Mouse (Mus musculus): ENCODE measurements at regions not wholly inside any gene's neighbourhood (a gene's known extent, or its start where the extent isn't known, plus 50 kb on each side); places are given as distances from the start of the nearest gene placed in this dataset.

- Histone ChIP-seq H3K9me3 (no peaks in the 10 kb centered on the region), H3K36me3 (no peaks in the 10 kb centered on the region), H3K4me1 (replicated peaks) (no peaks in the 10 kb centered on the region), H3K9ac (no peak overlapping the region), H3K27ac (replicated peaks) (no peak overlapping the region), H3K27me3 (no peaks in the 10 kb centered on the region), H3K4me2 (no peak overlapping the region), H3K4me3 (no peak overlapping the region)
- WGBS: 76% methylated on average over 2 of the region's 2 CpGs
- no peak for ATAC-seq (ENCODE audit: low FRiP score, low read depth)
Measured at GRCm38 (mm10) chr3:21878396-21878795, 198.1 kb upstream of the Tbl1xr1 start.

DNA sequence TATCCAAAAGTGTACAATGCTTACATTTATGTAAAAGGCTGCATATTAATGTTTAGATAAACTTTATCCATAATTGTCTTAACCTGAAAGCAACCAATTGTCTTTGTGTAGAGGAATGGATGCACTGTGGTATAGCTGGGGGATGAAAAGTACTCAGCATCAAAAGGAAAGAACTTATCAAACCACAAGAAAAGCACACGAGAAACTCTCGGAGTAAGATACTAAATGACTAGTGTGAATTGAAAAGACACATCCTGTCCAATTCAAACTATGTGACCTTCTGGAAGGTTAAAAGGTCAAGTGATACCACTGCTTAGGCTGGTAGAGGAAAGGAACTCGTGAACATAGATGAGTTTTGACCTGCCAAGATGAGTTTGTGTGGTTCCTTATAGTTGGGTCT, 192.2 kb upstream of the Tbl1xr1 start:
- Histone ChIP-seq H3K4me3 (no peak overlapping the region), H3K27me3 (no peaks in the 10 kb centered on the region), H3K9ac (no peak overlapping the region), H3K9me3 (no peaks in the 10 kb centered on the region), H3K4me2 (no peak overlapping the region), H3K36me3 (no peaks in the 10 kb centered on the region), H3K4me1 (replicated peaks) (no peaks in the 10 kb centered on the region), H3K27ac (replicated peaks) (no peak overlapping the region)
- WGBS: 80% methylated on average over 3 of the region's 3 CpGs
- no peak for ATAC-seq (ENCODE audit: low FRiP score, low read depth)

DNA sequence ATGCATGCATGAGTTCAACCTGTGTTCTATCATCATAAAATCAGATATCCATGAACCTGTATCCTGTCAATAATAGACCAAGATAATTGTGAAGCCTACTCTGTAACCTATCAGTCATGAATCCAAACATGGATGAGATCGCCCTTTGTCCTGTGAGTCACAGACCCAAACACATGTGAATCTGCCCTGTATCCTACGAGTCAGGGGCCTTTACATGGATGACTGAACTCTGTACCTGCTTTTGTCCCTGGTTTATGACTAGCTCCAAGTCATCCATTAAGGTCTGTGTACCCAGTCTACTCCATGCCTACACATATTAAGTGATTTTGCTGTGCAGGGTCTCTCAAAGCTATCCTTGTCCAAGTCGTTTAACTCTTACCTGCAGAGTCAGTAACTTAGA, 187.7 kb upstream of the Tbl1xr1 start:
- Histone ChIP-seq H3K4me2 (no peak overlapping the region), H3K36me3 (no peaks in the 10 kb centered on the region), H3K4me1 (replicated peaks) (peaks cover 11% of the 10 kb centered on the region), H3K9me3 (no peaks in the 10 kb centered on the region), H3K9ac (no peak overlapping the region), H3K27ac (replicated peaks) (no peak overlapping the region), H3K4me3 (no peak overlapping the region), H3K27me3 (no peaks in the 10 kb centered on the region)
- ATAC-seq (ENCODE audit: low FRiP score, low read depth): no peak
- WGBS: 91% methylated on average over 3 of the region's 3 CpGs

DNA sequence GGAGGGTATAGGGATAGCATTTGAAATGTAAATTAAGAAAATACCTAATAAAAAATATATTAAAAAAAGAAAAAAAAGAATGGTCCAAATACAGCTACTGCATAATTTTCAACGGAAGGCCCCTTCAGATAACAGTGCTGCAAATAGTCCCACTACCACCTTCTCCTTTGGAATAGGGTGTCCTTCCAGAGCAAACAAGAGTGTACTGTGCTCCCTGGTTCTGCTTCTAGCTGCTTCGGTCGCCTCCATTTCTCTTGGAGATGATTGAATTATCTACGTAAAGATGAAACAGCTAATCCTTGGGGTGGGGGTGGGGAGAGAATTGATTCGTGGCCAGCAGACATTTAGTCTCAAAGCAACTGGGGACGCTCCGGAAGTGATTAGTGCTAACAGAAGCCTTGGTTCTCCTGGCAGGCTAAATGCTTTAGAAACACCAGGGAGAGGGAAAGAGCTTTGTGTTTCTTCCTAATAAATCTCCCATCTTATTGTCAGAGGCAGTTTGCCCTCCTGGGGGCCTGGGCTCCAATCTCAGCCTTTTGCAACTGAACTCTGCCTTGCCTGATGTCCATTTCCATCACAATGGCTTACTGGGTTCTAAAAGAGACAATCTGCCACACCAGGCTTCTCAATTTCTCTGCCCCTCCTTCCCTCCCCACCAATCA, 184.5 kb upstream of the Tbl1xr1 start:
- Histone ChIP-seq H3K9me3 (no peaks in the 10 kb centered on the region), H3K9ac (no peak overlapping the region; the same call in 1 of the 2 replicates), H3K4me3 (no peak overlapping the region), H3K4me2 (no peak overlapping the region), H3K27me3 (no peaks in the 10 kb centered on the region), H3K36me3 (no peaks in the 10 kb centered on the region), H3K27ac (replicated peaks) (peak overlapping the region; percentile 45; the same call in 1 of the 2 replicates), H3K4me1 (replicated peaks) (peaks cover 11% of the 10 kb centered on the region)
- 8% methylated on average over 7 of the region's 7 CpGs for WGBS
- ATAC-seq (ENCODE audit: low FRiP score, low read depth): 0 out of 2 replicates have a peak, but pooled peaks have one; percentile 23

GRCm38 (mm10) chr3:21892864-21893404, 183.5 kb upstream of the Tbl1xr1 start:
- H3K27ac ChIP-seq (replicated peaks): peak overlapping the region; percentile 69

DNA sequence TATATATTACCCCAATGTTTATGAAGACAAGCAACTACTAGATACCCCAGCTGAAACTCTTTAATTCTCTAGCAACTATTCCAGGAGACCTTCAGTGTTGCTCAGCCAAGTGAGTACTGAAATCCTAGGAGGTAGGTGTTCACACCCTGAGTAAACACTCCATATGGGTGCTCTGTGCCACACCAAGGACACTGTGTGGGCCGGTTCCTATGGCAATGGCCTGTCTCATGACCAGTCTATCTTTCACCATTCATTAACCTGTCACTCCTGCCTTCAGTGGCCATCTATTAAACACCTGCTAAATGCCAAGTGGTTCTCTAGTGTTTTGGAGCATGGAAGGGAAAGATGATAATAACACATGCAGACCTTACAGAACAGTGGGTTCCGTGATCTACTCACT, 180.9 kb upstream of the Tbl1xr1 start:
- Histone ChIP-seq H3K4me2 (no peak overlapping the region), H3K4me3 (no peak overlapping the region), H3K9ac (no peak overlapping the region), H3K9me3 (no peaks in the 10 kb centered on the region), H3K36me3 (no peaks in the 10 kb centered on the region), H3K27me3 (no peaks in the 10 kb centered on the region), H3K27ac (replicated peaks) (no peak overlapping the region), H3K4me1 (replicated peaks) (peaks cover 11% of the 10 kb centered on the region)
- ATAC-seq (ENCODE audit: low FRiP score, low read depth): no peak
- 77% methylated on average over 2 of the region's 2 CpGs for WGBS

More at GRCm38 (mm10) chr3:21892864-21893404, 183.5 kb upstream of the Tbl1xr1 start:
- Histone ChIP-seq H3K4me1 (replicated peaks) (peaks cover 11% of the 10 kb centered on the region), H3K4me2 (peak overlapping the region; percentile 28), H3K36me3 (no peaks in the 10 kb centered on the region), H3K27me3 (no peaks in the 10 kb centered on the region), H3K4me3 (no peak overlapping the region), H3K9ac (no peak overlapping the region), H3K9me3 (no peaks in the 10 kb centered on the region)
- peak; percentile 83 for ATAC-seq (ENCODE audit: low FRiP score, low read depth)
- 22% methylated on average over 8 of the region's 8 CpGs for WGBS

- ATAC-seq (ENCODE audit: low FRiP score, low read depth): no peak
- no peak overlapping the region for H3K4me3 ChIP-seq
- H3K36me3 ChIP-seq: no peaks in the 10 kb centered on the region
- no peak overlapping the region for H3K9ac ChIP-seq
- peaks cover 2% of the 10 kb centered on the region for H3K4me1 ChIP-seq (replicated peaks)
- H3K27me3 ChIP-seq: no peaks in the 10 kb centered on the region
- no peak overlapping the region for H3K4me2 ChIP-seq
- 78% methylated on average over 5 of the region's 5 CpGs for WGBS
- H3K27ac ChIP-seq (replicated peaks): no peak overlapping the region
- H3K9me3 ChIP-seq: no peaks in the 10 kb centered on the region
Measured at GRCm38 (mm10) chr3:21898241-21898640, 178.2 kb upstream of the Tbl1xr1 start.

DNA sequence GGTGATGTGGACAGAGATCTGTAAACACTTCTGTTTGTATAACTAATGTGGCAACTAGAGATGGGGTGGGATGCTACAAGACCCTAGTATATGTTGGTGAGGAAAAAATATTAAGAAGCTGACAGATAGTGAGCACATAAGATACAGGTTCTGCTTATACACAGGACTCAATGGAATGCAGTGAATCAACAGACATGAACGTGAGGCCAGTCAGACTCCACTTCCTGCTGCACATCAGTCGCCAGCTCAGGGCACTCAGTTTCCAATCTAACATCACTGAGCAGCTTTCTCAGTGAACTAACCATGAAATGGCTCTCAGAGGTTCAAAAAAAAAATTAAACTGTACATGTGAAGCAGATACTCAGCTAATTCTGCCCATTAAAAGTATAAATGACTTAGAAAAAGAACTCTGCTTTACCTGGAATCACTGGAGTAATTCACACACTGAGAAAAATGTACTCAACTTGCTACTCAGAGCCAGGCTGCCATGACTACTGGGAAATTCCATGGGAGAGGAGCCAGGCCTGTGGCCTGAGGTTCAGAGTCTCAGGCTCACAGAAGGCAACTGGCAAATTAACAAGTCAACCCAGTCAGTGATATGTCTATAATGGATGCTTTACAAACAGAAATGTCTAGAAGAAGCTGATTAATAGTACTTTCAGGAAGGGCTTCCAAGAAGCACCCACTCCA, 170.9 kb upstream of the Tbl1xr1 start:
- Histone ChIP-seq H3K27me3 (no peaks in the 10 kb centered on the region), H3K36me3 (no peaks in the 10 kb centered on the region), H3K27ac (replicated peaks) (no peak overlapping the region), H3K9me3 (no peaks in the 10 kb centered on the region), H3K4me2 (no peak overlapping the region), H3K4me3 (no peak overlapping the region), H3K4me1 (replicated peaks) (no peaks in the 10 kb centered on the region), H3K9ac (no peak overlapping the region)
- 55% methylated on average over 2 of the region's 2 CpGs for WGBS
- no peak for ATAC-seq (ENCODE audit: low FRiP score, low read depth)

DNA sequence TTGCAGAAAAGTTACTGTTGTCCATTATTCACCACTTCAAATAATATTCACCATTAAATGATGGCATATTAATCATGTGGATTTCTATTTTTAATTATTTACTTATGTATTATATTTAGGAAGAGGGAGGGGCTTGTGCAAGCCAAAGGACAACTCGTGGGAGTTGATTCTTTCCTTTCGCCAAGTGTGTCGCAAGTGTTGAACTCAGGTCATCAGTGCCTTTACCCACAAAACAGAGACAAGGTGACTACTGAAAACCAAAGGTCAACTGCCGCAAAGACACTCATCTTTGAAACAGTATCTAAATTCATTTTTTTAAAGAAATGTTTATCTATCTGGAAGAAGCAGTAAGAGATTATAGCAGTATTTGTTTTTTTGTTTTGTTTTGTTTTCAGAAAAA, 167.6 kb upstream of the Tbl1xr1 start:
- no peak overlapping the region for H3K27ac ChIP-seq (replicated peaks)
- no peaks in the 10 kb centered on the region for H3K27me3 ChIP-seq
- no peak overlapping the region for H3K9ac ChIP-seq
- WGBS: 96% methylated on average over 4 of the region's 4 CpGs
- no peak for ATAC-seq (ENCODE audit: low FRiP score, low read depth)
- H3K4me1 ChIP-seq (replicated peaks): no peaks in the 10 kb centered on the region
- H3K9me3 ChIP-seq: no peaks in the 10 kb centered on the region
- no peaks in the 10 kb centered on the region for H3K36me3 ChIP-seq
- H3K4me3 ChIP-seq: no peak overlapping the region
- H3K4me2 ChIP-seq: no peak overlapping the region

DNA sequence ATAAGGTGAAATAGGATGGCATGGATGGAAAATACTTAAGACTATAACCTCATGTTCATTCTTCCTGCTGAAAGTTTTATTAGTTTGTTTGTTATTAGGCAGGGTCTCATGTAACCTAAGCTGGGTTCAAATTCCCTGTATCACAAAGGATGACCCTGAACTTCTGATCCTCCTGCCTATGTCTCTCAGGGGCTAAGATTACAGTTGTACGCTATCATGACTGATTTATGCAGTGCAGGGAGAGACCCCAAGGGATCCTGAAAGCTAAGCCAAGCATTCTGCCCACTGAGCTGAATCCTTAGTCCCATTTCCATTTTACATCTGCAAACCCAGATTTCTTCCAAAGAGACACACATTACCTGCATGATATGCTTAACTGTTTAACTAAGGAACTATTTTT, 166.4 kb upstream of the Tbl1xr1 start:
- ATAC-seq (ENCODE audit: low FRiP score, low read depth): no peak
- H3K4me2 ChIP-seq: no peak overlapping the region
- no peaks in the 10 kb centered on the region for H3K36me3 ChIP-seq
- H3K27me3 ChIP-seq: no peaks in the 10 kb centered on the region
- no peaks in the 10 kb centered on the region for H3K9me3 ChIP-seq
- no peak overlapping the region for H3K9ac ChIP-seq
- no peak overlapping the region for H3K4me3 ChIP-seq
- H3K4me1 ChIP-seq (replicated peaks): no peaks in the 10 kb centered on the region
- no peak overlapping the region for H3K27ac ChIP-seq (replicated peaks)
- WGBS: 48% methylated on average over 1 of the region's 1 CpGs

DNA sequence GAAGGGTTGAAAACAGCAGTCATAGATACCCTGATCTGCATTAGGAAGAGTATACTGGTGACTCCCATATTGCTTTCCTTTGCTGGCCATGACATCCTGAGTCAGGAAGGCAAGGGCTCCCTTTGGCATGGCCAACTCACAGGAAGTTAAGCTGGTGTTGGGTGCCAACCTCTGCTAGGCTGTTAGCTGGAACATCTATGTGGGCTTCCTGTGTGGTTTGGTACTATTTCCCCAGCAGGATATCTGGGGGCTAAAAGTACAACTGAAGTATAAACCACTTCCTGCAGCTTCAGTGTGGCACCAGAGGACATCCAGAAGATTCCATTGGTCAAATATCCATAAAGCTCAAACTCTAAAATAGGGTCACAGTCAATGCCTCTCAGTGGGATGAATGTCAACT, 165.4 kb upstream of the Tbl1xr1 start:
- ATAC-seq (ENCODE audit: low FRiP score, low read depth): no peak
- Histone ChIP-seq H3K4me3 (no peak overlapping the region), H3K9ac (no peak overlapping the region), H3K4me2 (no peak overlapping the region), H3K27ac (replicated peaks) (no peak overlapping the region), H3K36me3 (no peaks in the 10 kb centered on the region), H3K9me3 (no peaks in the 10 kb centered on the region), H3K4me1 (replicated peaks) (no peaks in the 10 kb centered on the region), H3K27me3 (no peaks in the 10 kb centered on the region)

GRCm38 (mm10) chr3:21917228-21917910, 159.1 kb upstream of the Tbl1xr1 start:
- H3K9ac ChIP-seq: no peak overlapping the region
- H3K4me2 ChIP-seq: no peak overlapping the region
- H3K4me1 ChIP-seq (replicated peaks): no peaks in the 10 kb centered on the region
- no peak overlapping the region for H3K27ac ChIP-seq (replicated peaks)
- no peak for ATAC-seq (ENCODE audit: low FRiP score, low read depth)
- no peaks in the 10 kb centered on the region for H3K27me3 ChIP-seq
- no peaks in the 10 kb centered on the region for H3K36me3 ChIP-seq
- H3K4me3 ChIP-seq: no peak overlapping the region
- H3K9me3 ChIP-seq: no peaks in the 10 kb centered on the region
- WGBS: 90% methylated on average over 9 of the region's 9 CpGs

All from hindbrain, embryonic 15.5 days (tissue).